14 mouse cellular contexts compared by ENCODE assay signal in genomic region chr15:88870418-88871185, GRCm38 (mm10). TPM values are rescaled to one million over a fixed set of nuclear protein-coding genes. Genes with fewer than 3 reads are reported as not detected.
DNase-seq lines count a peak whose midpoint lies in the region; ATAC-seq and TF ChIP-seq lines count a peak whose summit lies in the region.
"Had no signal": no experiment of that assay in that cellular context is flagged by ENCODE, and none has a peak within 500 bp of the region (broad histone marks: within the 10 kb centered on the region; RNA-seq: fewer than 3 reads in every experiment).

No protein-coding gene starts in this region.

- H3K9ac ChIP-seq in kidney, embryonic 14.5 days (ENCODE audit: low read depth, low read length) = no peak overlapping the region
- no peak overlapping the region for H3K9ac ChIP-seq in liver, postnatal 0 days (replicated peaks)
- H3K9ac ChIP-seq: embryonic facial prominence, embryonic 13.5 days; forebrain, embryonic 12.5 days had no signal

- no peak overlapping the region for H3K4me2 ChIP-seq in kidney, embryonic 14.5 days (replicated peaks; ENCODE audit: low read depth, low read length)
- no peak overlapping the region for H3K4me2 ChIP-seq in liver, postnatal 0 days (ENCODE audit: low read depth, low read length)
- H3K4me2 ChIP-seq: embryonic facial prominence, embryonic 13.5 days; forebrain, embryonic 12.5 days had no signal

- H3K4me1 ChIP-seq in kidney, embryonic 14.5 days (ENCODE audit: control insufficient read depth, insufficient read depth, low read length) = peaks cover 20% of the 10 kb centered on the region
- H3K4me1 ChIP-seq in liver, postnatal 0 days (ENCODE audit: insufficient read depth) = peaks cover 33% of the 10 kb centered on the region
- peaks cover 12% of the 10 kb centered on the region for H3K4me1 ChIP-seq in cerebellum, adult 2 months (ENCODE audit: control insufficient read depth, insufficient read depth, low read length)
- H3K4me1 ChIP-seq: forebrain, embryonic 12.5 days had no signal

- WGBS in kidney, embryonic 14.5 days = 67% methylated on average over 5 of the region's 5 CpGs
- WGBS in liver, postnatal 0 days (ENCODE audit: insufficient replicate concordance) = 51% methylated on average over 5 of the region's 5 CpGs
- 86% methylated on average over 5 of the region's 5 CpGs for WGBS in cerebellum, adult 2 months

- no peak overlapping the region for H3K4me3 ChIP-seq in kidney, embryonic 14.5 days (ENCODE audit: low read length)
- H3K4me3 ChIP-seq in liver, postnatal 0 days (ENCODE audit: low read depth, low read length) = no peak overlapping the region
- no peak overlapping the region for H3K4me3 ChIP-seq in cerebellum, adult 2 months (replicated peaks; ENCODE audit: insufficient read depth, low read depth, low read length)
- H3K4me3 ChIP-seq: embryonic facial prominence, embryonic 13.5 days; forebrain, embryonic 12.5 days; limb, embryonic 10.5 days had no signal

- H3K9me3 ChIP-seq in kidney, embryonic 14.5 days (ENCODE audit: control insufficient read depth, low read length) = no peaks in the 10 kb centered on the region
- no peaks in the 10 kb centered on the region for H3K9me3 ChIP-seq in liver, postnatal 0 days (ENCODE audit: low read length)
- H3K9me3 ChIP-seq: embryonic facial prominence, embryonic 13.5 days; limb, embryonic 10.5 days had no signal

- H3K27me3 ChIP-seq in kidney, embryonic 14.5 days (ENCODE audit: control insufficient read depth, insufficient read depth, low read length) = no peaks in the 10 kb centered on the region
- no peaks in the 10 kb centered on the region for H3K27me3 ChIP-seq in liver, postnatal 0 days (ENCODE audit: insufficient read depth, low read length)
- no peaks in the 10 kb centered on the region for H3K27me3 ChIP-seq in cerebellum, adult 2 months (ENCODE audit: control insufficient read depth, insufficient read depth, low read length)

- DNase-seq in kidney, adult 18-20 months = peak; percentile 72
- DNase-seq in adrenal gland, postnatal 10 days = peak; percentile 61
- peak; percentile 83 to 92 for DNase-seq in kidney, adult 8-10 months
- peak; percentile 66 for DNase-seq in liver, postnatal 0 days
- DNase-seq in cerebellum, adult 2 months = no peak
- no peak for DNase-seq in lung, postnatal 4 days
- DNase-seq: cerebellum, postnatal 14 days; lung, postnatal 10 days; midbrain, embryonic 14.5 days; retina, postnatal 1 day had no signal

- H3K27ac ChIP-seq in kidney, embryonic 14.5 days (ENCODE audit: low read depth, low read length) = no peak overlapping the region
- H3K27ac ChIP-seq in liver, postnatal 0 days (ENCODE audit: low read depth) = peak overlapping the region; percentile 87
- H3K27ac ChIP-seq in cerebellum, adult 2 months (ENCODE audit: insufficient read depth, low read length) = no peak overlapping the region
- H3K27ac ChIP-seq: embryonic facial prominence, embryonic 13.5 days; forebrain, embryonic 12.5 days; limb, embryonic 10.5 days had no signal

- TF ChIP-seq CTCF in liver, postnatal 0 days (IDR thresholded peaks at IDR 0.05; ENCODE audit: low read depth) = no peak
- TF ChIP-seq CTCF in cerebellum, adult 2 months (IDR thresholded peaks at IDR 0.05; ENCODE audit: borderline replicate concordance, insufficient read depth, low read depth, low read length) = no peak

- no peak for ATAC-seq in kidney, embryonic 14.5 days (ENCODE audit: low FRiP score, low TSS enrichment)
- peak; percentile 71 for ATAC-seq in liver, postnatal 0 days

- TF ChIP-seq EP300 in liver, postnatal 0 days (IDR thresholded peaks at IDR 0.05; ENCODE audit: low read depth) = peak; percentile 87

- TF ChIP-seq POLR2A in cerebellum, adult 2 months (IDR thresholded peaks at IDR 0.05; ENCODE audit: borderline replicate concordance, insufficient read depth, low read length) = no peak

- H3K36me3 ChIP-seq in kidney, embryonic 14.5 days (ENCODE audit: control insufficient read depth, insufficient read depth, low read length) = peaks cover 14% of the 10 kb centered on the region; the same call in 1 of the 2 replicates
- H3K36me3 ChIP-seq in liver, postnatal 0 days (replicated peaks; ENCODE audit: insufficient read depth, low read length) = peaks cover 5% of the 10 kb centered on the region

RNA-seq across cellular contexts. Expression of gene Pim3, which starts 8.6 kb away (rescaled TPM):
- polyA plus RNA-seq in kidney, embryonic 14.5 days (2014; fragmentation: Nextera tagmentation; extraction: Ambion mirVana) = 37.4 and 46.2 TPM in 2 replicates
- 10 to 100 TPM; 41.2 to 76.8 TPM for total RNA-seq in adrenal gland, postnatal 10 days (2021)
- 18.4 and 34.2 TPM in 2 replicates for polyA plus RNA-seq in liver, postnatal 0 days (2015; fragmentation: Nextera tagmentation; extraction: Ambion mirVana)
- 23.4 and 24.2 TPM in 2 replicates for polyA plus RNA-seq in cerebellum, adult 2 months (2012; rRNA removed)

RNA-seq across cellular contexts. Expression of gene Creld2, which starts 51.2 kb away (rescaled TPM):
- polyA plus RNA-seq in kidney, embryonic 14.5 days (2014; fragmentation: Nextera tagmentation; extraction: Ambion mirVana) = 80.3 and 100 TPM in 2 replicates
- total RNA-seq in adrenal gland, postnatal 10 days (2021) = 10 to 100 TPM; 26.6 to 34.4 TPM
- 32.9 and 33.1 TPM in 2 replicates for polyA plus RNA-seq in liver, postnatal 0 days (2015; fragmentation: Nextera tagmentation; extraction: Ambion mirVana)
- polyA plus RNA-seq in cerebellum, adult 2 months (2012; rRNA removed) = 28.6 and 32.0 TPM in 2 replicates

RNA-seq across cellular contexts. Expression of gene Alg12, which starts 51.5 kb away (rescaled TPM):
- 8.6 and 13.7 TPM in 2 replicates for polyA plus RNA-seq in kidney, embryonic 14.5 days (2014; fragmentation: Nextera tagmentation; extraction: Ambion mirVana)
- total RNA-seq in adrenal gland, postnatal 10 days (2021) = 10 to 100 TPM; 10.4 to 10.7 TPM
- 3.6 and 3.7 TPM in 2 replicates for polyA plus RNA-seq in liver, postnatal 0 days (2015; fragmentation: Nextera tagmentation; extraction: Ambion mirVana)
- 17.3 and 18.5 TPM in 2 replicates for polyA plus RNA-seq in cerebellum, adult 2 months (2012; rRNA removed)

Comparison
In these comparisons a context has a peak if more than half of its experiments do, and no peak if none do; other contexts are left out.
1. DNase-seq: peak in kidney, adult 18-20 months (single experiment), adrenal gland, postnatal 10 days (single experiment), kidney, adult 8-10 months (2 of 2) and liver, postnatal 0 days (single experiment); none in cerebellum, adult 2 months (0 of 2) and lung, postnatal 4 days (0 of 2).